Comparison of ENCODE assay signal across 14 mouse cellular contexts in the genomic region with DNA sequence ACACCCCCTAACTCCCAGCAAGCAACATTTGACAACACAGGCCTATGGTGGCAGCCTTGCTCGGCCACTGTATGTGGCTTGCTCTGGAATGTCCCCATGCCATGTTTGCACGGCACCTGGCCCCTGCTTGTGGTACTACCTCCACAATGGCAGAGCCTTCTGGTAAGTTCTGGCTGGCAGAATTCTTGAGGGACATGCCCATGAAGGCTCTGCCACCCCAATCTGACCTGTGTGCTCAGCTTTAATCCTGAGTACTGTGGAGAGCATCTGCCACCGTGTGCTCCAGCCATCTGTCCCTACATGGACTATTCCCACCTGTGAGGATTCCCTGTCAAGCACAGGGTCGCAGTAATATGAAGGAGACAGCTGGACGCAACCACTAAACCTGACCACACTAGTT. TPM values are rescaled to one million over a fixed set of nuclear protein-coding genes. Genes with fewer than 3 reads are reported as not detected.
DNase-seq lines count a peak whose midpoint lies in the region; ATAC-seq and TF ChIP-seq lines count a peak whose summit lies in the region.
"Had no signal": no experiment of that assay in that cellular context is flagged by ENCODE, and none has a peak within 500 bp of the region (broad histone marks: within the 10 kb centered on the region; RNA-seq: fewer than 3 reads in every experiment).

No protein-coding gene starts in this region.

- H3K4me2 ChIP-seq in forebrain, embryonic 13.5 days = no peak overlapping the region
- H3K4me2 ChIP-seq in hindbrain, embryonic 15.5 days = no peak overlapping the region
- no peak overlapping the region for H3K4me2 ChIP-seq in hindbrain, embryonic 14.5 days (replicated peaks)
- no peak overlapping the region; the same call in 1 of the 2 replicates for H3K4me2 ChIP-seq in midbrain, embryonic 14.5 days (ENCODE audit: low read length)
- no peak overlapping the region for H3K4me2 ChIP-seq in midbrain, embryonic 11.5 days
- H3K4me2 ChIP-seq in stomach, postnatal 0 days (replicated peaks; ENCODE audit: low read depth) = no peak overlapping the region
- H3K4me2 ChIP-seq: lung, embryonic 14.5 days had no signal

- H3K4me3 ChIP-seq in forebrain, embryonic 13.5 days = no peak overlapping the region
- no peak overlapping the region for H3K4me3 ChIP-seq in forebrain, embryonic 10.5 days
- no peak overlapping the region for H3K4me3 ChIP-seq in hindbrain, embryonic 15.5 days
- H3K4me3 ChIP-seq in hindbrain, embryonic 14.5 days (replicated peaks; ENCODE audit: low read length) = no peak overlapping the region
- no peak overlapping the region for H3K4me3 ChIP-seq in midbrain, embryonic 14.5 days (replicated peaks; ENCODE audit: low read depth, low read length)
- no peak overlapping the region for H3K4me3 ChIP-seq in midbrain, embryonic 11.5 days (ENCODE audit: low read depth, low read length)
- H3K4me3 ChIP-seq in stomach, postnatal 0 days (ENCODE audit: low read depth, low read length) = no peak overlapping the region
- H3K4me3 ChIP-seq in embryonic facial prominence, embryonic 10.5 days = no peak overlapping the region

- no peak for TF ChIP-seq EP300 in stomach, postnatal 0 days (optimal IDR thresholded peaks at IDR 0.05)

- no peaks in the 10 kb centered on the region for H3K9me3 ChIP-seq in forebrain, embryonic 13.5 days (replicated peaks)
- no peaks in the 10 kb centered on the region for H3K9me3 ChIP-seq in forebrain, embryonic 10.5 days
- no peaks in the 10 kb centered on the region for H3K9me3 ChIP-seq in hindbrain, embryonic 15.5 days
- H3K9me3 ChIP-seq in hindbrain, embryonic 14.5 days (ENCODE audit: control insufficient read depth, low read length) = no peaks in the 10 kb centered on the region
- H3K9me3 ChIP-seq in midbrain, embryonic 14.5 days (ENCODE audit: control insufficient read depth, low read length) = no peaks in the 10 kb centered on the region
- no peaks in the 10 kb centered on the region for H3K9me3 ChIP-seq in midbrain, embryonic 11.5 days (ENCODE audit: control insufficient read depth, low read length)
- H3K9me3 ChIP-seq in stomach, postnatal 0 days (ENCODE audit: control insufficient read depth, low read length) = no peaks in the 10 kb centered on the region
- no peaks in the 10 kb centered on the region for H3K9me3 ChIP-seq in embryonic facial prominence, embryonic 10.5 days

- H3K9ac ChIP-seq in forebrain, embryonic 13.5 days = no peak overlapping the region
- 0 out of 2 replicates have a peak overlapping the region, but pooled peaks have one; percentile 2 for H3K9ac ChIP-seq in hindbrain, embryonic 15.5 days
- no peak overlapping the region for H3K9ac ChIP-seq in hindbrain, embryonic 14.5 days
- no peak overlapping the region for H3K9ac ChIP-seq in midbrain, embryonic 14.5 days (replicated peaks; ENCODE audit: low read length)
- H3K9ac ChIP-seq in midbrain, embryonic 11.5 days (ENCODE audit: low read length) = no peak overlapping the region
- H3K9ac ChIP-seq in stomach, postnatal 0 days (ENCODE audit: low read length) = no peak overlapping the region
- H3K9ac ChIP-seq: lung, embryonic 14.5 days had no signal

- no peak for DNase-seq in forebrain, embryonic 10.5 days (ENCODE audit: extremely low spot score, low spot score)
- DNase-seq in hindbrain, embryonic 14.5 days (ENCODE audit: low spot score) = no peak
- DNase-seq in midbrain, embryonic 14.5 days = no peak
- no peak for DNase-seq in midbrain, embryonic 11.5 days (ENCODE audit: low spot score, missing footprints)
- DNase-seq in stomach, postnatal 0 days (ENCODE audit: low spot score) = no peak
- no peak for DNase-seq in embryonic facial prominence, embryonic 10.5 days (ENCODE audit: low spot score)
- DNase-seq: kidney, adult 8-10 months; liver; lung, embryonic 14.5 days; thymus, postnatal 4 days had no signal

- no peaks in the 10 kb centered on the region for H3K27me3 ChIP-seq in forebrain, embryonic 13.5 days
- no peaks in the 10 kb centered on the region for H3K27me3 ChIP-seq in forebrain, embryonic 10.5 days (ENCODE audit: poor library complexity, severe bottlenecking)
- H3K27me3 ChIP-seq in hindbrain, embryonic 15.5 days = no peaks in the 10 kb centered on the region
- H3K27me3 ChIP-seq in hindbrain, embryonic 14.5 days (ENCODE audit: control insufficient read depth, insufficient read depth, low read length) = no peaks in the 10 kb centered on the region
- no peaks in the 10 kb centered on the region for H3K27me3 ChIP-seq in midbrain, embryonic 14.5 days (ENCODE audit: control insufficient read depth, insufficient read depth, low read length)
- no peaks in the 10 kb centered on the region for H3K27me3 ChIP-seq in midbrain, embryonic 11.5 days (ENCODE audit: control insufficient read depth, insufficient read depth, low read length)
- no peaks in the 10 kb centered on the region for H3K27me3 ChIP-seq in stomach, postnatal 0 days (ENCODE audit: control insufficient read depth, insufficient read depth, low read length)
- H3K27me3 ChIP-seq in embryonic facial prominence, embryonic 10.5 days (replicated peaks; ENCODE audit: low read depth, poor library complexity, severe bottlenecking) = no peaks in the 10 kb centered on the region

- TF ChIP-seq CTCF in stomach, postnatal 0 days (IDR thresholded peaks at IDR 0.05; ENCODE audit: low read depth) = no peak

- H3K27ac ChIP-seq in forebrain, embryonic 13.5 days = peak overlapping the region; percentile 6; the same call in 1 of the 2 replicates
- no peak overlapping the region for H3K27ac ChIP-seq in forebrain, embryonic 10.5 days
- H3K27ac ChIP-seq in hindbrain, embryonic 15.5 days (replicated peaks) = 0 out of 2 replicates have a peak overlapping the region, but pooled peaks have one; percentile 10
- H3K27ac ChIP-seq in hindbrain, embryonic 14.5 days = no peak overlapping the region
- H3K27ac ChIP-seq in midbrain, embryonic 14.5 days (replicated peaks; ENCODE audit: low read depth, low read length) = peak overlapping the region; percentile 5; the same call in 1 of the 2 replicates
- no peak overlapping the region for H3K27ac ChIP-seq in midbrain, embryonic 11.5 days (ENCODE audit: low read depth, low read length)
- no peak overlapping the region for H3K27ac ChIP-seq in stomach, postnatal 0 days (replicated peaks)
- no peak overlapping the region for H3K27ac ChIP-seq in embryonic facial prominence, embryonic 10.5 days (replicated peaks)

- no peak for ATAC-seq in forebrain, embryonic 13.5 days
- 0 out of 2 replicates have a peak, but pooled peaks have one; percentile 29 for ATAC-seq in hindbrain, embryonic 15.5 days (ENCODE audit: low FRiP score, low read depth)
- ATAC-seq in hindbrain, embryonic 14.5 days (ENCODE audit: low FRiP score) = no peak
- no peak for ATAC-seq in midbrain, embryonic 14.5 days (ENCODE audit: low FRiP score, low TSS enrichment)
- no peak for ATAC-seq in midbrain, embryonic 11.5 days (ENCODE audit: low FRiP score)
- 0 out of 2 replicates have a peak, but pooled peaks have one; percentile 35 for ATAC-seq in stomach, postnatal 0 days (ENCODE audit: low FRiP score, low TSS enrichment)

- 78% methylated on average over 5 of the region's 5 CpGs for WGBS in forebrain, embryonic 13.5 days
- 91% methylated on average over 5 of the region's 5 CpGs for WGBS in forebrain, embryonic 10.5 days
- WGBS in hindbrain, embryonic 15.5 days = 68% methylated on average over 5 of the region's 5 CpGs
- 63% methylated on average over 5 of the region's 5 CpGs for WGBS in hindbrain, embryonic 14.5 days
- 63% methylated on average over 5 of the region's 5 CpGs for WGBS in midbrain, embryonic 14.5 days
- 80% methylated on average over 5 of the region's 5 CpGs for WGBS in midbrain, embryonic 11.5 days
- 69% methylated on average over 5 of the region's 5 CpGs for WGBS in stomach, postnatal 0 days
- 81% methylated on average over 5 of the region's 5 CpGs for WGBS in embryonic facial prominence, embryonic 10.5 days

- H3K36me3 ChIP-seq in forebrain, embryonic 13.5 days (ENCODE audit: poor library complexity, severe bottlenecking) = peaks cover 13% of the 10 kb centered on the region
- peaks cover 36% of the 10 kb centered on the region for H3K36me3 ChIP-seq in forebrain, embryonic 10.5 days (replicated peaks)
- 0 out of 2 replicates have a peak, but pooled peaks cover 6% of the 10 kb centered on the region for H3K36me3 ChIP-seq in hindbrain, embryonic 15.5 days
- peaks cover 8% of the 10 kb centered on the region for H3K36me3 ChIP-seq in hindbrain, embryonic 14.5 days (replicated peaks; ENCODE audit: control insufficient read depth, insufficient read depth)
- peaks cover 15% of the 10 kb centered on the region for H3K36me3 ChIP-seq in midbrain, embryonic 14.5 days (ENCODE audit: control insufficient read depth, insufficient read depth, low read length)
- H3K36me3 ChIP-seq in midbrain, embryonic 11.5 days (ENCODE audit: control insufficient read depth, insufficient read depth, low read length) = peaks cover 3% of the 10 kb centered on the region; the same call in 1 of the 2 replicates
- no peaks in the 10 kb centered on the region for H3K36me3 ChIP-seq in stomach, postnatal 0 days (ENCODE audit: control insufficient read depth, insufficient read depth, low read length)
- H3K36me3 ChIP-seq in embryonic facial prominence, embryonic 10.5 days (replicated peaks) = peaks cover 34% of the 10 kb centered on the region

- peaks cover 46% of the 10 kb centered on the region for H3K4me1 ChIP-seq in forebrain, embryonic 13.5 days
- H3K4me1 ChIP-seq in forebrain, embryonic 10.5 days = peaks cover 31% of the 10 kb centered on the region
- peaks cover 56% of the 10 kb centered on the region for H3K4me1 ChIP-seq in hindbrain, embryonic 15.5 days (replicated peaks)
- H3K4me1 ChIP-seq in hindbrain, embryonic 14.5 days (replicated peaks; ENCODE audit: control insufficient read depth, insufficient read depth, low read length) = peaks cover 30% of the 10 kb centered on the region
- H3K4me1 ChIP-seq in midbrain, embryonic 14.5 days (ENCODE audit: control insufficient read depth, insufficient read depth, low read length) = peaks cover 37% of the 10 kb centered on the region
- H3K4me1 ChIP-seq in midbrain, embryonic 11.5 days (ENCODE audit: control insufficient read depth, insufficient read depth, low read length) = peaks cover 9% of the 10 kb centered on the region
- peaks cover 2% of the 10 kb centered on the region; the same call in 1 of the 2 replicates for H3K4me1 ChIP-seq in stomach, postnatal 0 days (replicated peaks; ENCODE audit: control insufficient read depth, insufficient read depth)
- peaks cover 42% of the 10 kb centered on the region for H3K4me1 ChIP-seq in embryonic facial prominence, embryonic 10.5 days

RNA-seq across cellular contexts. Expression of a gene that starts 22.4 kb away (rescaled TPM):
- 191 and 196 TPM in 2 replicates for polyA plus RNA-seq in forebrain, embryonic 13.5 days (2015; fragmentation: Nextera tagmentation; extraction: Ambion mirVana)
- polyA plus RNA-seq in forebrain, embryonic 10.5 days (2016; fragmentation: Nextera tagmentation; extraction: Ambion mirVana) = 81.9 and 91.7 TPM in 2 replicates
- 247 and 265 TPM in 2 replicates for polyA plus RNA-seq in hindbrain, embryonic 15.5 days (2015; fragmentation: Nextera tagmentation; extraction: Ambion mirVana)
- 107 and 115 TPM in 2 replicates for polyA plus RNA-seq in hindbrain, embryonic 14.5 days (2014; fragmentation: Nextera tagmentation; extraction: Ambion mirVana)
- polyA plus RNA-seq in midbrain, embryonic 14.5 days (2014; fragmentation: Nextera tagmentation; extraction: Ambion mirVana) = 117 and 224 TPM in 2 replicates
- 44.5 and 46.0 TPM in 2 replicates for polyA plus RNA-seq in midbrain, embryonic 11.5 days (2014; fragmentation: Nextera tagmentation; extraction: Ambion mirVana)
- polyA plus RNA-seq in stomach, postnatal 0 days (2015; fragmentation: Nextera tagmentation; extraction: Ambion mirVana) = 40.6 and 43.9 TPM in 2 replicates
- polyA plus RNA-seq in embryonic facial prominence, embryonic 10.5 days (2016; fragmentation: Nextera tagmentation; extraction: Ambion mirVana) = 85.5 and 87.8 TPM in 2 replicates

RNA-seq across cellular contexts. Expression of a gene that starts 34.2 kb away (rescaled TPM):
- polyA plus RNA-seq in forebrain, embryonic 13.5 days (2015; fragmentation: Nextera tagmentation; extraction: Ambion mirVana) = not detected in 2 replicates
- not detected in 2 replicates for polyA plus RNA-seq in forebrain, embryonic 10.5 days (2016; fragmentation: Nextera tagmentation; extraction: Ambion mirVana)
- not detected in 2 replicates for polyA plus RNA-seq in hindbrain, embryonic 15.5 days (2015; fragmentation: Nextera tagmentation; extraction: Ambion mirVana)
- polyA plus RNA-seq in hindbrain, embryonic 14.5 days (2014; fragmentation: Nextera tagmentation; extraction: Ambion mirVana) = not detected in 2 replicates
- not detected in 2 replicates for polyA plus RNA-seq in midbrain, embryonic 14.5 days (2014; fragmentation: Nextera tagmentation; extraction: Ambion mirVana)
- polyA plus RNA-seq in midbrain, embryonic 11.5 days (2014; fragmentation: Nextera tagmentation; extraction: Ambion mirVana) = not detected in 2 replicates
- not detected in 2 replicates for polyA plus RNA-seq in stomach, postnatal 0 days (2015; fragmentation: Nextera tagmentation; extraction: Ambion mirVana)
- polyA plus RNA-seq in embryonic facial prominence, embryonic 10.5 days (2016; fragmentation: Nextera tagmentation; extraction: Ambion mirVana) = not detected in 2 replicates
- polyA plus RNA-seq: gonadal fat pad, adult 2 months; lung, embryonic 14.5 days; neural tube, embryonic 11.5 days had no signal

RNA-seq across cellular contexts. Expression of a gene that starts 35.3 kb away (rescaled TPM):
- polyA plus RNA-seq in forebrain, embryonic 13.5 days (2015; fragmentation: Nextera tagmentation; extraction: Ambion mirVana) = 22.2 and 25.2 TPM in 2 replicates
- polyA plus RNA-seq in forebrain, embryonic 10.5 days (2016; fragmentation: Nextera tagmentation; extraction: Ambion mirVana) = 12.5 and 12.7 TPM in 2 replicates
- polyA plus RNA-seq in hindbrain, embryonic 15.5 days (2015; fragmentation: Nextera tagmentation; extraction: Ambion mirVana) = 67.4 and 71.9 TPM in 2 replicates
- polyA plus RNA-seq in hindbrain, embryonic 14.5 days (2014; fragmentation: Nextera tagmentation; extraction: Ambion mirVana) = 68.0 and 76.5 TPM in 2 replicates
- 51.9 and 74.5 TPM in 2 replicates for polyA plus RNA-seq in midbrain, embryonic 14.5 days (2014; fragmentation: Nextera tagmentation; extraction: Ambion mirVana)
- polyA plus RNA-seq in midbrain, embryonic 11.5 days (2014; fragmentation: Nextera tagmentation; extraction: Ambion mirVana) = 14.8 and 20.2 TPM in 2 replicates
- 37.1 and 37.7 TPM in 2 replicates for polyA plus RNA-seq in stomach, postnatal 0 days (2015; fragmentation: Nextera tagmentation; extraction: Ambion mirVana)
- polyA plus RNA-seq in embryonic facial prominence, embryonic 10.5 days (2016; fragmentation: Nextera tagmentation; extraction: Ambion mirVana) = 12.1 and 15.9 TPM in 2 replicates

RNA-seq across cellular contexts. Expression of a gene that starts 35.6 kb away (rescaled TPM):
- polyA plus RNA-seq in forebrain, embryonic 13.5 days (2015; fragmentation: Nextera tagmentation; extraction: Ambion mirVana) = 659 and 777 TPM in 2 replicates
- 919 and 934 TPM in 2 replicates for polyA plus RNA-seq in forebrain, embryonic 10.5 days (2016; fragmentation: Nextera tagmentation; extraction: Ambion mirVana)
- 455 and 507 TPM in 2 replicates for polyA plus RNA-seq in hindbrain, embryonic 15.5 days (2015; fragmentation: Nextera tagmentation; extraction: Ambion mirVana)
- 489 and 624 TPM in 2 replicates for polyA plus RNA-seq in hindbrain, embryonic 14.5 days (2014; fragmentation: Nextera tagmentation; extraction: Ambion mirVana)
- 563 and 615 TPM in 2 replicates for polyA plus RNA-seq in midbrain, embryonic 14.5 days (2014; fragmentation: Nextera tagmentation; extraction: Ambion mirVana)
- 845 and 859 TPM in 2 replicates for polyA plus RNA-seq in midbrain, embryonic 11.5 days (2014; fragmentation: Nextera tagmentation; extraction: Ambion mirVana)
- 828 and 879 TPM in 2 replicates for polyA plus RNA-seq in stomach, postnatal 0 days (2015; fragmentation: Nextera tagmentation; extraction: Ambion mirVana)
- polyA plus RNA-seq in embryonic facial prominence, embryonic 10.5 days (2016; fragmentation: Nextera tagmentation; extraction: Ambion mirVana) = 906 and 913 TPM in 2 replicates

RNA-seq across cellular contexts. Expression of a gene that starts 44.6 kb away (rescaled TPM):
- polyA plus RNA-seq in forebrain, embryonic 13.5 days (2015; fragmentation: Nextera tagmentation; extraction: Ambion mirVana) = 147 and 165 TPM in 2 replicates
- 821 and 911 TPM in 2 replicates for polyA plus RNA-seq in forebrain, embryonic 10.5 days (2016; fragmentation: Nextera tagmentation; extraction: Ambion mirVana)
- polyA plus RNA-seq in hindbrain, embryonic 15.5 days (2015; fragmentation: Nextera tagmentation; extraction: Ambion mirVana) = 134 and 149 TPM in 2 replicates
- polyA plus RNA-seq in hindbrain, embryonic 14.5 days (2014; fragmentation: Nextera tagmentation; extraction: Ambion mirVana) = 136 and 148 TPM in 2 replicates
- 134 and 143 TPM in 2 replicates for polyA plus RNA-seq in midbrain, embryonic 14.5 days (2014; fragmentation: Nextera tagmentation; extraction: Ambion mirVana)
- 354 and 406 TPM in 2 replicates for polyA plus RNA-seq in midbrain, embryonic 11.5 days (2014; fragmentation: Nextera tagmentation; extraction: Ambion mirVana)
- 71.1 and 78.4 TPM in 2 replicates for polyA plus RNA-seq in stomach, postnatal 0 days (2015; fragmentation: Nextera tagmentation; extraction: Ambion mirVana)
- polyA plus RNA-seq in embryonic facial prominence, embryonic 10.5 days (2016; fragmentation: Nextera tagmentation; extraction: Ambion mirVana) = 819 and 896 TPM in 2 replicates

Comparison
In these comparisons a context has a peak if more than half of its experiments do, and no peak if none do; other contexts are left out.
1. ATAC-seq: peak in hindbrain, embryonic 15.5 days (single experiment) and stomach, postnatal 0 days (single experiment); none in forebrain, embryonic 13.5 days (single experiment), hindbrain, embryonic 14.5 days (single experiment), midbrain, embryonic 14.5 days (single experiment) and midbrain, embryonic 11.5 days (single experiment).
2. H3K27ac ChIP-seq: peak in forebrain, embryonic 13.5 days (single experiment), hindbrain, embryonic 15.5 days (single experiment) and midbrain, embryonic 14.5 days (single experiment); none in forebrain, embryonic 10.5 days (single experiment), hindbrain, embryonic 14.5 days (single experiment), midbrain, embryonic 11.5 days (single experiment), stomach, postnatal 0 days (single experiment) and embryonic facial prominence, embryonic 10.5 days (single experiment).